9 mouse cellular contexts compared by ENCODE assay signal in the genomic region with DNA sequence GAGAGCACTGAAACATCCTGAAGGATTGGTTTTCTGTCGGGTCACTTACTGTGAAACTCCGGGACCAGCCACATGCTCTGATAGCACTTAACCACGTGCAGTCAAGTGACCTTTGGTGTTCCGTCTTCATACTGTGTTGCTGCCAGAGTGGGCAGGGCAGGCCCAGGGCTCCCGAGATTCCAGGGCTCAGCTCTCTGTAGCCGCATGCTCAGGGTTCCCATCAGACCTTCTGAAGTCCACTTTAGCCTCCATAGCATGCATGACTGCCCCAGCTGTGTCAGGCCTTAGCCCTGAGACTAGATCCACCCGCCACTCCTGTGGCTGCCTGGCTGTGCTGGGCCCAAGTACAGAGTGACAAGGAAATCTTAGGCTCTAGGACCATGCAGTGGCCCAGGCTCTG. TPM values are rescaled to one million over a fixed set of nuclear protein-coding genes. Genes with fewer than 3 reads are reported as not detected.
DNase-seq lines count a peak whose midpoint lies in the region; ATAC-seq and TF ChIP-seq lines count a peak whose summit lies in the region.
"Had no signal": no experiment of that assay in that cellular context is flagged by ENCODE, and none has a peak within 500 bp of the region (broad histone marks: within the 10 kb centered on the region; RNA-seq: fewer than 3 reads in every experiment).

No protein-coding gene starts in this region.

- no peaks in the 10 kb centered on the region for H3K27me3 ChIP-seq in liver, embryonic 15.5 days
- no peaks in the 10 kb centered on the region for H3K27me3 ChIP-seq in liver, embryonic 11.5 days (replicated peaks; ENCODE audit: control insufficient read depth, insufficient read depth, low read length)
- H3K27me3 ChIP-seq in heart, embryonic 12.5 days (replicated peaks): no peaks in the 10 kb centered on the region
- H3K27me3 ChIP-seq in small intestine, adult 2 months (ENCODE audit: control insufficient read depth, insufficient read depth, low read length): no peaks in the 10 kb centered on the region

- no peak overlapping the region for H3K4me2 ChIP-seq in liver, embryonic 15.5 days
- no peak overlapping the region for H3K4me2 ChIP-seq in liver, embryonic 11.5 days
- no peak overlapping the region for H3K4me2 ChIP-seq in heart, embryonic 12.5 days
- H3K4me2 ChIP-seq: midbrain, embryonic 11.5 days had no signal

- no peak for ATAC-seq in liver, embryonic 15.5 days (ENCODE audit: insufficient read depth)
- ATAC-seq in liver, embryonic 11.5 days (replicated peaks; ENCODE audit: low FRiP score): no peak
- ATAC-seq in heart, embryonic 12.5 days (ENCODE audit: insufficient number of reproducible peaks, low FRiP score): no peak

- H3K36me3 ChIP-seq in liver, embryonic 15.5 days (replicated peaks): peaks cover 100% of the 10 kb centered on the region
- H3K36me3 ChIP-seq in liver, embryonic 11.5 days (ENCODE audit: control insufficient read depth, insufficient read depth, low read length): peaks cover 80% of the 10 kb centered on the region
- peaks cover 95% of the 10 kb centered on the region for H3K36me3 ChIP-seq in heart, embryonic 12.5 days
- H3K36me3 ChIP-seq in small intestine, adult 2 months (ENCODE audit: control insufficient read depth, insufficient read depth, low read length): peaks cover 73% of the 10 kb centered on the region

- TF ChIP-seq CTCF in small intestine, adult 2 months (IDR thresholded peaks at IDR 0.05; ENCODE audit: extremely low read depth, insufficient read length, insufficient replicate concordance, low read depth, low read length): no peak

- H3K4me3 ChIP-seq in liver, embryonic 15.5 days (replicated peaks): no peak overlapping the region
- no peak overlapping the region for H3K4me3 ChIP-seq in liver, embryonic 11.5 days (ENCODE audit: low read depth, low read length)
- no peak overlapping the region for H3K4me3 ChIP-seq in heart, embryonic 12.5 days
- H3K4me3 ChIP-seq in small intestine, adult 2 months (ENCODE audit: low read depth, low read length): no peak overlapping the region

- peaks cover 24% of the 10 kb centered on the region for H3K4me1 ChIP-seq in liver, embryonic 15.5 days (replicated peaks)
- H3K4me1 ChIP-seq in liver, embryonic 11.5 days (replicated peaks; ENCODE audit: control insufficient read depth, insufficient read depth, low read length): no peaks in the 10 kb centered on the region
- peaks cover 22% of the 10 kb centered on the region for H3K4me1 ChIP-seq in heart, embryonic 12.5 days (replicated peaks)
- peaks cover 13% of the 10 kb centered on the region for H3K4me1 ChIP-seq in small intestine, adult 2 months (ENCODE audit: control insufficient read depth, insufficient read depth, insufficient read length, low read length)

- no peak for TF ChIP-seq POLR2A in small intestine, adult 2 months (IDR thresholded peaks at IDR 0.05; ENCODE audit: low read depth, low read length)

- H3K27ac ChIP-seq in liver, embryonic 15.5 days (replicated peaks): peak overlapping the region; percentile 34; the same call in 1 of the 2 replicates
- no peak overlapping the region for H3K27ac ChIP-seq in liver, embryonic 11.5 days (ENCODE audit: low read depth, low read length)
- H3K27ac ChIP-seq in heart, embryonic 12.5 days (ENCODE audit: poor library complexity, severe bottlenecking): peak overlapping the region; percentile 20; the same call in 1 of the 2 replicates
- H3K27ac ChIP-seq in small intestine, adult 2 months (ENCODE audit: insufficient read depth, low read depth, low read length): peak overlapping the region; percentile 45

- no peak overlapping the region for H3K9ac ChIP-seq in liver, embryonic 15.5 days
- no peak overlapping the region for H3K9ac ChIP-seq in liver, embryonic 11.5 days (ENCODE audit: low read depth, low read length)
- H3K9ac ChIP-seq in heart, embryonic 12.5 days: peak overlapping the region; percentile 34; the same call in 1 of the 2 replicates

- no peaks in the 10 kb centered on the region for H3K9me3 ChIP-seq in liver, embryonic 15.5 days (replicated peaks)
- H3K9me3 ChIP-seq in liver, embryonic 11.5 days (ENCODE audit: control insufficient read depth, low read length): no peaks in the 10 kb centered on the region
- H3K9me3 ChIP-seq in heart, embryonic 12.5 days (replicated peaks): no peaks in the 10 kb centered on the region

- WGBS in liver, embryonic 15.5 days (ENCODE audit: insufficient replicate concordance): 79% methylated on average over 7 of the region's 7 CpGs
- WGBS in liver, embryonic 11.5 days: 85% methylated on average over 7 of the region's 7 CpGs
- WGBS in heart, embryonic 12.5 days: 68% methylated on average over 7 of the region's 7 CpGs
- 28% methylated on average over 7 of the region's 7 CpGs for WGBS in small intestine, adult 2 months

- no peak for DNase-seq in liver, embryonic 11.5 days (ENCODE audit: low spot score)
- DNase-seq in kidney, adult 9 months: peak; percentile 96
- DNase-seq in layer of hippocampus, postnatal 36 days: no peak
- no peak for DNase-seq in right cerebral cortex, adult 18-20 months
- DNase-seq in ovary, postnatal 36 days (ENCODE audit: low spot score): no peak

RNA-seq across cellular contexts. Expression of a gene that starts 10.9 kb away (rescaled TPM):
- polyA plus RNA-seq in liver, embryonic 15.5 days (2015; fragmentation: Nextera tagmentation; extraction: Ambion mirVana): 501 and 527 TPM in 2 replicates
- polyA plus RNA-seq in liver, embryonic 11.5 days (2014; fragmentation: Nextera tagmentation; extraction: Ambion mirVana): 1,270 and 1,408 TPM in 2 replicates
- polyA plus RNA-seq in heart, embryonic 12.5 days (2016; fragmentation: Nextera tagmentation; extraction: Ambion mirVana): 577 and 591 TPM in 2 replicates
- 741 and 887 TPM in 2 replicates for polyA plus RNA-seq in small intestine, adult 2 months (2012; rRNA removed)
- 100 to 1,000 TPM; 755 to 823 TPM for total RNA-seq in layer of hippocampus, postnatal 36 days (2021)

RNA-seq across cellular contexts. Expression of a gene that starts 14.5 kb away (rescaled TPM):
- polyA plus RNA-seq in liver, embryonic 15.5 days (2015; fragmentation: Nextera tagmentation; extraction: Ambion mirVana): 0.09 and 0.12 TPM in 2 replicates
- 0.30 and 0.45 TPM in 2 replicates for polyA plus RNA-seq in liver, embryonic 11.5 days (2014; fragmentation: Nextera tagmentation; extraction: Ambion mirVana)
- polyA plus RNA-seq in heart, embryonic 12.5 days (2016; fragmentation: Nextera tagmentation; extraction: Ambion mirVana): 0.89 and 1.4 TPM in 2 replicates
- 0.65 and 0.96 TPM in 2 replicates for polyA plus RNA-seq in small intestine, adult 2 months (2012; rRNA removed)
- 10 to 100 TPM; 98.3 to 98.4 TPM for total RNA-seq in layer of hippocampus, postnatal 36 days (2021)

RNA-seq across cellular contexts. Expression of a gene that starts 20.0 kb away (rescaled TPM):
- polyA plus RNA-seq in liver, embryonic 15.5 days (2015; fragmentation: Nextera tagmentation; extraction: Ambion mirVana): 26.0 and 27.2 TPM in 2 replicates
- 49.2 and 55.0 TPM in 2 replicates for polyA plus RNA-seq in liver, embryonic 11.5 days (2014; fragmentation: Nextera tagmentation; extraction: Ambion mirVana)
- 37.4 and 41.9 TPM in 2 replicates for polyA plus RNA-seq in heart, embryonic 12.5 days (2016; fragmentation: Nextera tagmentation; extraction: Ambion mirVana)
- 46.6 and 89.3 TPM in 2 replicates for polyA plus RNA-seq in small intestine, adult 2 months (2012; rRNA removed)
- total RNA-seq in layer of hippocampus, postnatal 36 days (2021): 100 to 1,000 TPM in 1 of 2 experiments, 10 to 100 TPM in 1; 82.6 to 100 TPM

RNA-seq across cellular contexts. Expression of a gene that starts 20.5 kb away (rescaled TPM):
- polyA plus RNA-seq in liver, embryonic 15.5 days (2015; fragmentation: Nextera tagmentation; extraction: Ambion mirVana): 112 and 138 TPM in 2 replicates
- polyA plus RNA-seq in liver, embryonic 11.5 days (2014; fragmentation: Nextera tagmentation; extraction: Ambion mirVana): 49.0 and 49.7 TPM in 2 replicates
- polyA plus RNA-seq in heart, embryonic 12.5 days (2016; fragmentation: Nextera tagmentation; extraction: Ambion mirVana): 55.5 and 58.9 TPM in 2 replicates
- 13.1 and 55.2 TPM in 2 replicates for polyA plus RNA-seq in small intestine, adult 2 months (2012; rRNA removed)
- 10 to 100 TPM; 37.7 to 39.1 TPM for total RNA-seq in layer of hippocampus, postnatal 36 days (2021)

RNA-seq across cellular contexts. Expression of a gene that starts 32.4 kb away (rescaled TPM):
- polyA plus RNA-seq in liver, embryonic 15.5 days (2015; fragmentation: Nextera tagmentation; extraction: Ambion mirVana): 228 and 236 TPM in 2 replicates
- polyA plus RNA-seq in liver, embryonic 11.5 days (2014; fragmentation: Nextera tagmentation; extraction: Ambion mirVana): 401 and 427 TPM in 2 replicates
- polyA plus RNA-seq in heart, embryonic 12.5 days (2016; fragmentation: Nextera tagmentation; extraction: Ambion mirVana): 438 and 454 TPM in 2 replicates
- 800 and 1,176 TPM in 2 replicates for polyA plus RNA-seq in small intestine, adult 2 months (2012; rRNA removed)
- total RNA-seq in layer of hippocampus, postnatal 36 days (2021): 100 to 1,000 TPM; 199 to 204 TPM
